Mouse (Mus musculus): ENCODE data around the gene Ripor3.

Ripor3 gene

DNA sequence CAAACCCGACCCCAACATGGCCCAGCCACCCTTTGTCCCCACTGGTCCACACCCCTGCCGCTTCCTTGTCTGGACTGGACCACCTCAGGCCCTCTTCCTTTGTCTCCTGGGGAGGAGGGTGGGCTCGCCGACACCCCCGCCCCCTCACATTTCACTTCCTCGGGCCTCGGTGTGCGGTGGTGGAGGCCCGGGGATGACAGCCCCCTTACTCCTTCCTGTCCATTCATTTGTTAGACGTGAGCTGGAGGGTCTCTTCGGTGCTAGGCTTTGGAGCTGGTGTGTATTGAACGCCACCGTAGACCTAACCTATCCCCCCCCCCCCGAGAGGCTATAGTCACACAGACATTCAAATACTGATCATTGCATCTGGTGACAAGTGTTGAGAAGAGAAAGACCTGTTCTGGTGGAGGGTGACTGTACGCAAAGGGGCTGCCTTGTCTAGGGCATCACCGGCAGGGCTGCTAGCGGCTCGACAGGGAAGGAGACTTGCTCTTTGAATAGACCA lies 77.6 kb downstream of the Ripor3 start:
- no peak for DNase-seq (ENCODE audit: low spot score in 2 of 2)

GRCm38 (mm10) chr2:167931985-167932726 lies 78.3 kb downstream of the Ripor3 start, which contains the start of gene Ptpn1:
TSS of gene Ptpn1 (plus strand) at chr2:167932057.
- DNase-seq (ENCODE audit: low spot score in 2 of 2) = peak; percentile 97 to 98

DNA sequence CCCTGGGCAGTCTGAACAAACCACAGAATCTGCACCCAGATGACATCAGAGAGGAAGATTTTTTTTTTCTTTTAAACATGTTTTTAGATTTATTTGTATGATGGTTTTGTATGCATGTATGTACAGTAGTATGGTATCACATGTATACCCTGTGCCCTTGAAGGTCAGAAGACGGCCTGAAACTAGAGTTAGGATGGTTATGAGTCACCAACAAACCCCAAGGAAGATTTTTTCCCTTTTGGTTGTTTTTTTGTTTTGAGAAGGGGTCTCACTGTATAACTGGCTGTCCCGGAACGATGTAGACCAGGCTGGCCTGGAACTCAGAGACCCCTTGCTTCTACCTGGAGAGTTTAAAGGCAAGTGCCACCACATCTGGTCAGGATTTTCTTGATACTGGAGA lies 79.4 kb downstream of the Ripor3 start:
- DNase-seq (ENCODE audit: low spot score in 2 of 2) = no peak
